Mouse (Mus musculus) C3H10T1/2 (cell line): ENCODE measurements around the gene Taar5. TPM values are rescaled to one million over a fixed set of nuclear protein-coding genes. Genes with fewer than 3 reads are reported as not detected.

Experiments used
- polyA plus RNA-seq, 2 experiments: library from polyadenylated mRNA; unstranded; fragments of >200 nt; fragmentation: generic; extraction: Trizol; gene quantifications; one replicate each; pipeline ENCODE4 v1.2.1; 2012; ENCODE audit warnings: missing spikeins in 2 of 2

The Taar5 gene
- polyA plus RNA-seq = under 1 TPM in 1 of 2 experiments, not detected in 1; 0.05 TPM

DNA sequence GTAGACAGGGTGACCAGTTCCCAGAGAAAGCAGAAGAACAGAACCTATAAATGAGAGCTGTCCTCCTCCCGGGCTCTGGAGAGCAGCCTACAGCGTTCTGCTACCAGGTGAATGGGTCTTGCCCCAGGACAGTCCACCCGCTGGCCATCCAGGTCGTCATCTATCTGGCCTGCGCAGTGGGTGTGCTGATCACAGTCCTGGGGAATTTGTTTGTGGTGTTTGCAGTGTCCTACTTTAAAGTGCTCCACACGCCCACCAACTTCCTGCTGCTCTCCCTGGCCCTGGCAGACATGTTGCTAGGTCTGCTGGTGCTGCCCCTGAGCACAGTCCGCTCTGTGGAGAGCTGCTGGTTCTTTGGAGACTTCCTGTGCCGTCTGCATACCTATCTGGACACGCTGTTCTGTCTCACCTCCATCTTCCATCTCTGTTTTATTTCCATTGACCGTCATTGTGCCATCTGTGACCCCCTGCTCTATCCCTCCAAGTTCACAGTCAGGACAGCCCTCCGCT lies at the start of gene Taar5:
Taar5 (plus strand) TSS at position 51 of the 510 bp plus-strand sequence.

DNA sequence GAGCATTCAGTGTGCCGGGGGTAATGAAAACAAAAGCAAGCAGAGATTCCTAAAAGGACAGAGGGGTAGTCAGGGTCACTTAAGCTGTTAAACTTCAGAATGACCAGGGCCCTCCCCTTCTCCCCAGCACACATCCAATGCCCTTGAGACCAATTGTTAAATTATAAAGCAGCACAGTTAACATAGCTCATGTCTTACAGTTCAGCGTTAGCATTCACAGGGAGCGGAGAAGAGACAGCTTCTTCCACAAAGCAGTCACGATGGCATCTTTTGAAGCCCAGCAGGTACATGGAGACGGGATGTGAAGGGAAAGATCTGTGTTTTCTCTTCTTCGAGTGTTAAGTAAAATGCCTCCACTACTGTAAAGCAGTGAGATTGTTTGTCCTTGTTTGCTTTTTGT lies 32.2 kb upstream of the Taar5 start, which contains the start of gene Taar2:
Taar2 (plus strand) TSS at position 261 of the 400 bp plus-strand sequence.

DNA sequence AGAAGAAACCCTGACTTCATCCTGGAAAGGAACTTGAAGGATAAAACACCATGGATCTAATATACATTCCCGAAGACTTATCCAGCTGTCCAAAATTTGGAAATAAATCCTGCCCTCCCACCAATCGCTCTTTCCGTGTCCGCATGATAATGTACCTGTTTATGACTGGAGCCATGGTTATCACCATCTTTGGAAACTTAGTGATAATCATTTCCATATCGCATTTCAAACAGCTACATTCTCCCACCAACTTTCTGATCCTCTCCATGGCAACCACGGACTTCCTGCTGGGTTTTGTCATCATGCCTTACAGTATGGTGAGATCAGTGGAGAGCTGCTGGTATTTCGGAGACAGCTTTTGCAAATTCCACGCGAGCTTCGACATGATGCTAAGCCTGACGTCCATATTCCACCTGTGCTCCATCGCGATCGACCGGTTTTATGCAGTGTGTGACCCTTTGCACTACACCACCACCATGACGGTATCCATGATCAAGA lies 20.9 kb upstream of the Taar5 start, which contains the start of gene Taar3:
Taar3 (plus strand) TSS at position 51 of the 498 bp plus-strand sequence.

GRCm38 (mm10) chr10:23960444-23960915 lies 10.0 kb upstream of the Taar5 start, which contains the start of gene Taar4:
TSS of gene Taar4 (plus strand) at chr10:23960494.

DNA sequence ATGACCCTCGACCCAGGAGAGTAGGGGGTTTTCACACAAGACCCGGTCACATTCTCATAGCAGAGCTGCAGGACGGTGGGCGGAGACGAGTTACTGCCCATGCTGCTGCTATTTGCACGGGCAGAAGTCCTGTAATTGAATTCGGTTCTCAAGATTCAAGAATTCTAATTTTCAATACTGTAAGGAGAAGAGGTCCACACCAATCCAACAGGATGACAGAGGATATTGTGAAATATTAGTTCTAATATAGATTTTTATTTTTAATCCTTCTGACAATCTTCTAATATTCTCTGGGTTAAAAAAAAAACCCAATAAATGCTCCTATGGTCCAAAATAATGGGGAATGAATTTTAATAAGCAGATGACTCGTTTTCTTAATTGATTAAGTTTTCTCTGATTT lies 15.0 kb downstream of the Taar5 start, which contains the start of gene Taar6:
Taar6 (minus strand) TSS at position 101 of the 400 bp plus-strand sequence.

DNA sequence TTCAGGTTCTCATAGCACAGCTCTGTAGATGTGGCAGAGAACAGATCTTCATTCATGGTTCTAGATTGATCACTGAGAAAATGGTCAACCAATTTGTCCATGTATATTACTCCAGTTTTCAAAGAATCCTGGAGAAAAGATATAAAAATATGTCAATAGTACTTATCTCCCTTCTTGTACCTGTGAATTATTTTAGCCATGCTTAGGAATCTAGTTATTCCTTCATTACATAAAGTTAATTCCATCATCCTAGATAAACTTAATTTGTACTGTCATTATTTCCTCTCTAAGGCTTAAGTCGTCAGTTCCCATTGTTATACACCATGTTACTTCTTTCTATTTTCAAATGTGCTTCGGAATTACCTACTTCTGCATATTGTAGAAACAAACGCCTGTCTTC lies 22.9 kb downstream of the Taar5 start, which contains the start of gene Taar7a:
Taar7a (minus strand) TSS at position 101 of the 400 bp plus-strand sequence.

GRCm38 (mm10) chr10:23999639-24000038 lies 29.1 kb downstream of the Taar5 start, which contains the start of gene Taar7b:
TSS of gene Taar7b (plus strand) at chr10:23999939.

Other genes starting within 250 kb of the Taar5 start
- gene Rps12, start 183.4 kb upstream of the Taar5 start, polyA plus RNA-seq = 1,000 to 10,000 TPM; 6,713 to 8,510 TPM
- gene Slc18b1, start 173.7 kb upstream of the Taar5 start, polyA plus RNA-seq = 10 to 100 TPM in 1 of 2 experiments, 1 to 10 TPM in 1; 3.3 to 13.5 TPM
- gene Vnn3, start 119.2 kb upstream of the Taar5 start, polyA plus RNA-seq = not detected
- under 1 TPM; 0.09 to 0.57 TPM for gene Vnn1, start 76.0 kb upstream of the Taar5 start, polyA plus RNA-seq
- not detected for gene Taar1, start 50.4 kb upstream of the Taar5 start, polyA plus RNA-seq
- not detected for gene Taar2, start 32.1 kb upstream of the Taar5 start, polyA plus RNA-seq
- not detected for gene Taar3, start 21.1 kb upstream of the Taar5 start, polyA plus RNA-seq
- not detected for gene Taar4, start 10.2 kb upstream of the Taar5 start, polyA plus RNA-seq
- gene Taar6, start 14.9 kb downstream of the Taar5 start, polyA plus RNA-seq = not detected
- gene Taar7a, start 22.8 kb downstream of the Taar5 start, polyA plus RNA-seq = not detected
- not detected for gene Taar7b, start 29.2 kb downstream of the Taar5 start, polyA plus RNA-seq
- gene Taar7d, start 56.5 kb downstream of the Taar5 start, polyA plus RNA-seq = not detected
- gene Taar7e, start 66.9 kb downstream of the Taar5 start, polyA plus RNA-seq = not detected
- gene Taar7f, start 78.8 kb downstream of the Taar5 start, polyA plus RNA-seq = not detected
- gene Taar8a, start 105.8 kb downstream of the Taar5 start, polyA plus RNA-seq = not detected
- not detected for gene Taar8b, start 121.6 kb downstream of the Taar5 start, polyA plus RNA-seq
- gene Taar8c, start 131.2 kb downstream of the Taar5 start, polyA plus RNA-seq = not detected
- gene Taar9, start 138.8 kb downstream of the Taar5 start, polyA plus RNA-seq = not detected
- gene Stx7, start 178.6 kb downstream of the Taar5 start, polyA plus RNA-seq = 10 to 100 TPM in 1 of 2 experiments, 1 to 10 TPM in 1; 4.6 to 53.3 TPM